20 mouse cellular contexts compared by ENCODE assay signal in the genomic region with DNA sequence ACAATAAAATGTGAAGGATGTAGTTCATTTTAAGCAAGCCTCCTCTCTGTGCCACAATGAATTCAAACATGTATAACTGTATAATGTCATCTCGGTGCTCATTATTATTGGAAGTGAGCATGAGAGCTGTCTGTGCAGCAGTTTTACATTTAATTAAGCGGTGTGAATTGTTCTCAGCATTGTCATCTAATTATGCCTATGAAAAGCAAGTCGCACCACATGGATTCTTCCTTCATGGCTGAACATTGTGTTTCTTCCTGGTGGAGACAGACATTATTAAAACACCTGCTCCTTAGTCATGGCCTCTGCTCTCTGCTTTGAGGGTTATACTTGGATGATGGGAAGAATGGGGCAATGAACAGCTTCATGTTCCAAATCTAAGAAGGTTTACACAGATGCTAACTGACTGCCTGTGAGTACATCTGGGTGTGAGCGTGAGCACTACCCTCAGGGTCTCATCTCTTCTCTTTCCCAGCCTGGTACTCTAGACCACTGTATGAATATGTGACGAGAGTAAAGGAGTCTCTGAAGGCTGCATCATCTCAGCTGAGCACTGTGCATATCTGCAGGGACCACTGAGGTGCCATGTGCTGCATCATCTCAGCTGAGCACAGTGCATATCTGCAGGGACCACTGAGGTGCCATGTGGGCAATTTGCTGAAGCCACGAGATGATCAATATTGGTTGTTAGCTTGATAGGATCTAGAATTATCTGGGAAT.
DNase-seq lines count a peak whose midpoint lies in the region; ATAC-seq lines count a peak whose summit lies in the region.
"Had no signal": no experiment of that assay in that cellular context is flagged by ENCODE, and none has a peak within 500 bp of the region (broad histone marks: within the 10 kb centered on the region; RNA-seq: fewer than 3 reads in every experiment).

No protein-coding gene starts in this region.

- H3K27me3 ChIP-seq in midbrain, embryonic 15.5 days (replicated peaks), result no peaks in the 10 kb centered on the region
- H3K27me3 ChIP-seq in midbrain, embryonic 11.5 days (ENCODE audit: control insufficient read depth, insufficient read depth, low read length), result no peaks in the 10 kb centered on the region
- no peaks in the 10 kb centered on the region for H3K27me3 ChIP-seq in forebrain, embryonic 13.5 days
- no peaks in the 10 kb centered on the region for H3K27me3 ChIP-seq in hindbrain, embryonic 14.5 days (ENCODE audit: control insufficient read depth, insufficient read depth, low read length)
- H3K27me3 ChIP-seq in neural tube, embryonic 15.5 days (replicated peaks), result no peaks in the 10 kb centered on the region
- H3K27me3 ChIP-seq: embryonic facial prominence, embryonic 12.5 days; heart, embryonic 13.5 days; limb, embryonic 15.5 days had no signal

- H3K9ac ChIP-seq in midbrain, embryonic 15.5 days, result no peak overlapping the region
- no peak overlapping the region for H3K9ac ChIP-seq in midbrain, embryonic 11.5 days (ENCODE audit: low read length)
- H3K9ac ChIP-seq in forebrain, embryonic 13.5 days, result no peak overlapping the region
- no peak overlapping the region for H3K9ac ChIP-seq in hindbrain, embryonic 14.5 days
- no peak overlapping the region for H3K9ac ChIP-seq in neural tube, embryonic 15.5 days (replicated peaks)
- H3K9ac ChIP-seq: embryonic facial prominence, embryonic 12.5 days; heart, embryonic 13.5 days; limb, embryonic 15.5 days had no signal

- H3K9me3 ChIP-seq in midbrain, embryonic 15.5 days, result no peaks in the 10 kb centered on the region
- no peaks in the 10 kb centered on the region for H3K9me3 ChIP-seq in midbrain, embryonic 11.5 days (ENCODE audit: control insufficient read depth, low read length)
- H3K9me3 ChIP-seq in forebrain, embryonic 13.5 days (replicated peaks), result no peaks in the 10 kb centered on the region
- H3K9me3 ChIP-seq in hindbrain, embryonic 14.5 days (ENCODE audit: control insufficient read depth, low read length), result no peaks in the 10 kb centered on the region
- H3K9me3 ChIP-seq in neural tube, embryonic 15.5 days (replicated peaks), result no peaks in the 10 kb centered on the region
- H3K9me3 ChIP-seq: embryonic facial prominence, embryonic 12.5 days; heart, embryonic 13.5 days; limb, embryonic 15.5 days had no signal

- no peak overlapping the region for H3K4me3 ChIP-seq in midbrain, embryonic 15.5 days
- H3K4me3 ChIP-seq in midbrain, embryonic 11.5 days (ENCODE audit: low read depth, low read length), result no peak overlapping the region
- H3K4me3 ChIP-seq in forebrain, embryonic 13.5 days, result no peak overlapping the region
- H3K4me3 ChIP-seq in hindbrain, embryonic 14.5 days (replicated peaks; ENCODE audit: low read length), result no peak overlapping the region
- H3K4me3 ChIP-seq in neural tube, embryonic 15.5 days (replicated peaks), result no peak overlapping the region
- H3K4me3 ChIP-seq: embryonic facial prominence, embryonic 12.5 days; erythroblast, embryonic 14.5 days; heart, embryonic 13.5 days; limb, embryonic 15.5 days had no signal

- peaks cover 3% of the 10 kb centered on the region; the same call in 1 of the 2 replicates for H3K4me1 ChIP-seq in midbrain, embryonic 15.5 days
- no peaks in the 10 kb centered on the region for H3K4me1 ChIP-seq in midbrain, embryonic 11.5 days (ENCODE audit: control insufficient read depth, insufficient read depth, low read length)
- no peaks in the 10 kb centered on the region for H3K4me1 ChIP-seq in forebrain, embryonic 13.5 days
- no peaks in the 10 kb centered on the region for H3K4me1 ChIP-seq in hindbrain, embryonic 14.5 days (replicated peaks; ENCODE audit: control insufficient read depth, insufficient read depth, low read length)
- no peaks in the 10 kb centered on the region for H3K4me1 ChIP-seq in neural tube, embryonic 15.5 days
- H3K4me1 ChIP-seq: embryonic facial prominence, embryonic 12.5 days; limb, embryonic 15.5 days had no signal

- H3K27ac ChIP-seq in midbrain, embryonic 15.5 days, result no peak overlapping the region
- no peak overlapping the region for H3K27ac ChIP-seq in midbrain, embryonic 11.5 days (ENCODE audit: low read depth, low read length)
- no peak overlapping the region for H3K27ac ChIP-seq in forebrain, embryonic 13.5 days
- H3K27ac ChIP-seq in hindbrain, embryonic 14.5 days, result no peak overlapping the region
- H3K27ac ChIP-seq in neural tube, embryonic 15.5 days (replicated peaks), result 0 out of 2 replicates have a peak overlapping the region, but pooled peaks have one; percentile 37
- H3K27ac ChIP-seq: embryonic facial prominence, embryonic 12.5 days; heart, embryonic 13.5 days; limb, embryonic 15.5 days had no signal

- DNase-seq in midbrain, embryonic 11.5 days (ENCODE audit: low spot score, missing footprints), result no peak
- DNase-seq in hindbrain, embryonic 14.5 days (ENCODE audit: low spot score), result no peak
- DNase-seq in embryo, embryonic 10 days (ENCODE audit: low spot score), result no peak
- DNase-seq in liver, result no peak
- no peak for DNase-seq in right cerebral cortex, adult 18-20 months
- DNase-seq: adrenal gland, adult 2 months; cerebellum, adult 11-12 months; gastrocnemius, postnatal 10 days; heart, adult 11 months; kidney, adult 9 months; kidney, postnatal 25 days; lung, postnatal 10 days; thymus, postnatal 36 days had no signal

- ATAC-seq in midbrain, embryonic 15.5 days (replicated peaks), result peak; percentile 52
- ATAC-seq in midbrain, embryonic 11.5 days (ENCODE audit: low FRiP score), result no peak
- ATAC-seq in forebrain, embryonic 13.5 days, result peak; percentile 50; the same call in 1 of the 2 replicates
- ATAC-seq in hindbrain, embryonic 14.5 days (ENCODE audit: low FRiP score), result peak; percentile 66
- no peak for ATAC-seq in neural tube, embryonic 15.5 days (ENCODE audit: low FRiP score)

- 73% methylated on average over 6 of the region's 6 CpGs for WGBS in midbrain, embryonic 15.5 days
- WGBS in midbrain, embryonic 11.5 days, result 86% methylated on average over 6 of the region's 6 CpGs
- WGBS in forebrain, embryonic 13.5 days, result 70% methylated on average over 6 of the region's 6 CpGs
- 56% methylated on average over 6 of the region's 6 CpGs for WGBS in hindbrain, embryonic 14.5 days
- 52% methylated on average over 6 of the region's 6 CpGs for WGBS in neural tube, embryonic 15.5 days

- no peaks in the 10 kb centered on the region for H3K36me3 ChIP-seq in midbrain, embryonic 15.5 days (replicated peaks)
- no peaks in the 10 kb centered on the region for H3K36me3 ChIP-seq in midbrain, embryonic 11.5 days (ENCODE audit: control insufficient read depth, insufficient read depth, low read length)
- no peaks in the 10 kb centered on the region for H3K36me3 ChIP-seq in forebrain, embryonic 13.5 days (ENCODE audit: poor library complexity, severe bottlenecking)
- H3K36me3 ChIP-seq in hindbrain, embryonic 14.5 days (replicated peaks; ENCODE audit: control insufficient read depth, insufficient read depth), result no peaks in the 10 kb centered on the region
- H3K36me3 ChIP-seq in neural tube, embryonic 15.5 days, result no peaks in the 10 kb centered on the region
- H3K36me3 ChIP-seq: embryonic facial prominence, embryonic 12.5 days; heart, embryonic 13.5 days; limb, embryonic 15.5 days had no signal

- no peak overlapping the region for H3K4me2 ChIP-seq in midbrain, embryonic 15.5 days
- no peak overlapping the region for H3K4me2 ChIP-seq in midbrain, embryonic 11.5 days
- no peak overlapping the region for H3K4me2 ChIP-seq in forebrain, embryonic 13.5 days
- H3K4me2 ChIP-seq in hindbrain, embryonic 14.5 days (replicated peaks), result no peak overlapping the region
- H3K4me2 ChIP-seq in neural tube, embryonic 15.5 days, result no peak overlapping the region
- H3K4me2 ChIP-seq: embryonic facial prominence, embryonic 12.5 days; heart, embryonic 13.5 days; limb, embryonic 15.5 days had no signal

Comparison
In these comparisons a context has a peak if more than half of its experiments do, and no peak if none do; other contexts are left out.
1. ATAC-seq: peak in midbrain, embryonic 15.5 days (single experiment), forebrain, embryonic 13.5 days (single experiment) and hindbrain, embryonic 14.5 days (single experiment); none in midbrain, embryonic 11.5 days (single experiment) and neural tube, embryonic 15.5 days (single experiment).